Comparison of ENCODE assay signal across 13 mouse cellular contexts in genomic region chr5:112237866-112238570, GRCm38 (mm10). TPM values are rescaled to one million over a fixed set of nuclear protein-coding genes. Genes with fewer than 3 reads are reported as not detected.
DNase-seq lines count a peak whose midpoint lies in the region; ATAC-seq and TF ChIP-seq lines count a peak whose summit lies in the region.
"Had no signal": no experiment of that assay in that cellular context is flagged by ENCODE, and none has a peak within 500 bp of the region (broad histone marks: within the 10 kb centered on the region; RNA-seq: fewer than 3 reads in every experiment).

No protein-coding gene starts in this region.

- peak overlapping the region; percentile 94 for H3K27ac ChIP-seq in forebrain, embryonic 10.5 days
- H3K27ac ChIP-seq in forebrain, postnatal 0 days (ENCODE audit: low read depth, low read length): no peak overlapping the region
- peak overlapping the region; percentile 97 for H3K27ac ChIP-seq in forebrain, embryonic 12.5 days
- 0 out of 2 replicates have a peak overlapping the region, but pooled peaks have one; percentile 36 for H3K27ac ChIP-seq in intestine, embryonic 16.5 days (ENCODE audit: low read length)
- peak overlapping the region; percentile 88 for H3K27ac ChIP-seq in neural tube, embryonic 12.5 days
- H3K27ac ChIP-seq: heart, embryonic 15.5 days; kidney, postnatal 0 days had no signal

- no peaks in the 10 kb centered on the region for H3K9me3 ChIP-seq in forebrain, embryonic 10.5 days
- H3K9me3 ChIP-seq in forebrain, postnatal 0 days (ENCODE audit: low read length): no peaks in the 10 kb centered on the region
- H3K9me3 ChIP-seq in forebrain, embryonic 12.5 days: no peaks in the 10 kb centered on the region
- H3K9me3 ChIP-seq in intestine, embryonic 16.5 days (ENCODE audit: control insufficient read depth, low read length): no peaks in the 10 kb centered on the region
- no peaks in the 10 kb centered on the region for H3K9me3 ChIP-seq in neural tube, embryonic 12.5 days
- H3K9me3 ChIP-seq: heart, embryonic 15.5 days had no signal

- TF ChIP-seq CTCF in forebrain, postnatal 0 days (IDR thresholded peaks at IDR 0.05; ENCODE audit: low read depth): no peak

- peak; percentile 60 for DNase-seq in forebrain, embryonic 10.5 days (ENCODE audit: extremely low spot score, low spot score)
- DNase-seq in forebrain, postnatal 0 days: no peak
- no peak for DNase-seq in T-cell, adult 2 months (ENCODE audit: low spot score)
- DNase-seq in layer of hippocampus, adult 11-12 months (ENCODE audit: low spot score): no peak
- DNase-seq in frontal cortex, postnatal 36 days (ENCODE audit: low spot score in 2 of 2): no peak
- DNase-seq: adrenal gland, postnatal 36 days; cerebellum, adult 9-11 months had no signal

- H3K4me1 ChIP-seq in forebrain, embryonic 10.5 days: peaks cover 71% of the 10 kb centered on the region
- H3K4me1 ChIP-seq in forebrain, postnatal 0 days (ENCODE audit: insufficient read depth): peaks cover 5% of the 10 kb centered on the region; the same call in 1 of the 2 replicates
- peaks cover 59% of the 10 kb centered on the region for H3K4me1 ChIP-seq in forebrain, embryonic 12.5 days
- H3K4me1 ChIP-seq in intestine, embryonic 16.5 days (ENCODE audit: control insufficient read depth, insufficient read depth, low read length): peaks cover 18% of the 10 kb centered on the region; the same call in 1 of the 2 replicates
- H3K4me1 ChIP-seq in neural tube, embryonic 12.5 days: peaks cover 49% of the 10 kb centered on the region

- H3K4me2 ChIP-seq in forebrain, postnatal 0 days (ENCODE audit: low read depth): no peak overlapping the region
- H3K4me2 ChIP-seq in forebrain, embryonic 12.5 days: peak overlapping the region; percentile 43
- H3K4me2 ChIP-seq in intestine, embryonic 16.5 days (ENCODE audit: low read depth, low read length): peak overlapping the region; percentile 19; the same call in 1 of the 2 replicates
- peak overlapping the region; percentile 47 for H3K4me2 ChIP-seq in neural tube, embryonic 12.5 days (replicated peaks)
- H3K4me2 ChIP-seq: heart, embryonic 15.5 days had no signal

- H3K9ac ChIP-seq in forebrain, postnatal 0 days: no peak overlapping the region
- H3K9ac ChIP-seq in forebrain, embryonic 12.5 days: peak overlapping the region; percentile 51; the same call in 1 of the 2 replicates
- H3K9ac ChIP-seq in intestine, embryonic 16.5 days (ENCODE audit: low read depth, low read length): 0 out of 2 replicates have a peak overlapping the region, but pooled peaks have one; percentile 41
- H3K9ac ChIP-seq in neural tube, embryonic 12.5 days: peak overlapping the region; percentile 59
- H3K9ac ChIP-seq: heart, embryonic 15.5 days had no signal

- no peaks in the 10 kb centered on the region for H3K36me3 ChIP-seq in forebrain, embryonic 10.5 days (replicated peaks)
- H3K36me3 ChIP-seq in forebrain, postnatal 0 days (ENCODE audit: insufficient read depth): no peaks in the 10 kb centered on the region
- H3K36me3 ChIP-seq in forebrain, embryonic 12.5 days (replicated peaks): no peaks in the 10 kb centered on the region
- no peaks in the 10 kb centered on the region for H3K36me3 ChIP-seq in intestine, embryonic 16.5 days (ENCODE audit: control insufficient read depth, insufficient read depth, low read length)
- H3K36me3 ChIP-seq in neural tube, embryonic 12.5 days: no peaks in the 10 kb centered on the region
- H3K36me3 ChIP-seq: heart, embryonic 15.5 days had no signal

- WGBS in forebrain, embryonic 10.5 days: 41% methylated on average over 9 of the region's 9 CpGs
- WGBS in forebrain, postnatal 0 days: 41% methylated on average over 9 of the region's 9 CpGs
- WGBS in forebrain, embryonic 12.5 days: 46% methylated on average over 9 of the region's 9 CpGs
- WGBS in intestine, embryonic 16.5 days: 49% methylated on average over 9 of the region's 9 CpGs
- WGBS in neural tube, embryonic 12.5 days: 37% methylated on average over 9 of the region's 9 CpGs

- H3K27me3 ChIP-seq in forebrain, embryonic 10.5 days (ENCODE audit: poor library complexity, severe bottlenecking): peaks cover 41% of the 10 kb centered on the region
- H3K27me3 ChIP-seq in forebrain, postnatal 0 days (ENCODE audit: insufficient read depth, low read length): no peaks in the 10 kb centered on the region
- H3K27me3 ChIP-seq in forebrain, embryonic 12.5 days: no peaks in the 10 kb centered on the region
- H3K27me3 ChIP-seq in intestine, embryonic 16.5 days (replicated peaks; ENCODE audit: control insufficient read depth, insufficient read depth, low read length): no peaks in the 10 kb centered on the region
- H3K27me3 ChIP-seq in neural tube, embryonic 12.5 days (replicated peaks): no peaks in the 10 kb centered on the region

- peak overlapping the region; percentile 43 for H3K4me3 ChIP-seq in forebrain, embryonic 10.5 days
- no peak overlapping the region for H3K4me3 ChIP-seq in forebrain, postnatal 0 days (ENCODE audit: low read depth, low read length)
- H3K4me3 ChIP-seq in forebrain, embryonic 12.5 days (replicated peaks): peak overlapping the region; percentile 23; the same call in 1 of the 2 replicates
- no peak overlapping the region for H3K4me3 ChIP-seq in intestine, embryonic 16.5 days (ENCODE audit: low read length)
- 0 out of 2 replicates have a peak overlapping the region, but pooled peaks have one; percentile 18 for H3K4me3 ChIP-seq in neural tube, embryonic 12.5 days
- H3K4me3 ChIP-seq: heart, embryonic 15.5 days had no signal

- no peak; the same call in 1 of the 2 replicates for ATAC-seq in forebrain, postnatal 0 days
- peak; percentile 30 for ATAC-seq in forebrain, embryonic 12.5 days (ENCODE audit: low FRiP score)
- ATAC-seq in intestine, embryonic 16.5 days: no peak
- no peak; the same call in 1 of the 2 replicates for ATAC-seq in neural tube, embryonic 12.5 days (ENCODE audit: low FRiP score, low read depth)
- ATAC-seq: lung, postnatal 0 days had no signal

RNA-seq across cellular contexts. Expression of gene Cryba4, which starts 14.3 kb away (rescaled TPM):
- polyA plus RNA-seq in forebrain, embryonic 10.5 days (2016; fragmentation: Nextera tagmentation; extraction: Ambion mirVana): 0.48 TPM in 1 of 2 replicates, not detected in the other
- total RNA-seq in forebrain, postnatal 0 days (2014; rRNA removed): 2.5 TPM in 1 of 2 replicates, not detected in the other
- 2.4 and 2.6 TPM in 2 replicates for polyA plus RNA-seq in forebrain, postnatal 0 days (2015; fragmentation: Nextera tagmentation; extraction: Ambion mirVana)
- 1.2 and 1.4 TPM in 2 replicates for polyA plus RNA-seq in forebrain, embryonic 12.5 days (2016; fragmentation: Nextera tagmentation; extraction: Ambion mirVana)
- 1.3 and 1.5 TPM in 2 replicates for polyA plus RNA-seq in intestine, embryonic 16.5 days (2015; fragmentation: Nextera tagmentation; extraction: Ambion mirVana)
- 2.4 and 3.0 TPM in 2 replicates for polyA plus RNA-seq in neural tube, embryonic 12.5 days (2016; fragmentation: Nextera tagmentation; extraction: Ambion mirVana)

RNA-seq across cellular contexts. Expression of gene Crybb1, which starts 17.6 kb away (rescaled TPM):
- 0.30 TPM in 1 of 2 replicates, not detected in the other for polyA plus RNA-seq in forebrain, embryonic 10.5 days (2016; fragmentation: Nextera tagmentation; extraction: Ambion mirVana)
- 5.0 and 6.3 TPM in 2 replicates for total RNA-seq in forebrain, postnatal 0 days (2014; rRNA removed)
- 10.4 and 10.8 TPM in 2 replicates for polyA plus RNA-seq in forebrain, postnatal 0 days (2015; fragmentation: Nextera tagmentation; extraction: Ambion mirVana)
- 1.2 and 1.3 TPM in 2 replicates for polyA plus RNA-seq in forebrain, embryonic 12.5 days (2016; fragmentation: Nextera tagmentation; extraction: Ambion mirVana)
- polyA plus RNA-seq in intestine, embryonic 16.5 days (2015; fragmentation: Nextera tagmentation; extraction: Ambion mirVana): 2.7 and 2.9 TPM in 2 replicates
- polyA plus RNA-seq in neural tube, embryonic 12.5 days (2016; fragmentation: Nextera tagmentation; extraction: Ambion mirVana): 2.9 and 3.1 TPM in 2 replicates

RNA-seq across cellular contexts. Expression of gene Tpst2, which starts 38.5 kb away (rescaled TPM):
- 36.7 and 37.7 TPM in 2 replicates for polyA plus RNA-seq in forebrain, embryonic 10.5 days (2016; fragmentation: Nextera tagmentation; extraction: Ambion mirVana)
- 43.4 and 45.0 TPM in 2 replicates for total RNA-seq in forebrain, postnatal 0 days (2014; rRNA removed)
- 37.9 and 39.0 TPM in 2 replicates for polyA plus RNA-seq in forebrain, postnatal 0 days (2015; fragmentation: Nextera tagmentation; extraction: Ambion mirVana)
- 27.1 and 28.6 TPM in 2 replicates for polyA plus RNA-seq in forebrain, embryonic 12.5 days (2016; fragmentation: Nextera tagmentation; extraction: Ambion mirVana)
- 47.4 and 52.0 TPM in 2 replicates for polyA plus RNA-seq in intestine, embryonic 16.5 days (2015; fragmentation: Nextera tagmentation; extraction: Ambion mirVana)
- 28.7 and 35.4 TPM in 2 replicates for polyA plus RNA-seq in neural tube, embryonic 12.5 days (2016; fragmentation: Nextera tagmentation; extraction: Ambion mirVana)

Comparison
In these comparisons a context has a peak if more than half of its experiments do, and no peak if none do; other contexts are left out.
1. H3K4me3 ChIP-seq: peak in forebrain, embryonic 10.5 days (single experiment), forebrain, embryonic 12.5 days (single experiment) and neural tube, embryonic 12.5 days (single experiment); none in forebrain, postnatal 0 days (single experiment) and intestine, embryonic 16.5 days (single experiment).